Mouse (Mus musculus): Measurements from ENCODE around the gene Ubr3.
"Not testable (repeated sequence)": the region's sequence is repeated elsewhere in the genome, so short reads cannot be mapped to it uniquely, and the experiment has no call there.

Ubr3 gene

GRCm38 (mm10) chr2:69912801-69913200 lies 15.8 kb downstream of the Ubr3 start:
- no peak for DNase-seq

- no peak for DNase-seq
Observed at GRCm38 (mm10) chr2:69917301-69917700, 20.3 kb downstream of the Ubr3 start.

- DNase-seq, result no peak
Observed at GRCm38 (mm10) chr2:69924943-69925342, 27.9 kb downstream of the Ubr3 start.

- no peak for DNase-seq
Observed at GRCm38 (mm10) chr2:69936331-69936730, 39.3 kb downstream of the Ubr3 start.

GRCm38 (mm10) chr2:69939226-69939625 lies 42.2 kb downstream of the Ubr3 start:
- DNase-seq, result no peak

GRCm38 (mm10) chr2:69939649-69940048 lies 42.6 kb downstream of the Ubr3 start:
- no peak for DNase-seq

GRCm38 (mm10) chr2:69941391-69942030 lies 44.5 kb downstream of the Ubr3 start:
- DNase-seq, result no peak

- no peak for DNase-seq
Observed at GRCm38 (mm10) chr2:69952849-69953248, 55.8 kb downstream of the Ubr3 start.

- no peak for DNase-seq
Observed at GRCm38 (mm10) chr2:69955635-69956034, 58.6 kb downstream of the Ubr3 start.

- DNase-seq, result no peak
Observed at GRCm38 (mm10) chr2:69957622-69958021, 60.6 kb downstream of the Ubr3 start.

- DNase-seq, result no peak
Observed at GRCm38 (mm10) chr2:69974896-69975295, 77.8 kb downstream of the Ubr3 start.

GRCm38 (mm10) chr2:69989224-69989623 lies 92.2 kb downstream of the Ubr3 start:
- DNase-seq, result no peak

GRCm38 (mm10) chr2:69990647-69991046 lies 93.6 kb downstream of the Ubr3 start:
- no peak for DNase-seq

GRCm38 (mm10) chr2:69994082-69994736 lies 97.2 kb downstream of the Ubr3 start:
- DNase-seq, result not testable (repeated sequence)

GRCm38 (mm10) chr2:69994779-69995178 lies 97.7 kb downstream of the Ubr3 start:
- DNase-seq, result no peak

GRCm38 (mm10) chr2:69999097-69999770 lies 102.2 kb downstream of the Ubr3 start:
- DNase-seq, result no peak

GRCm38 (mm10) chr2:70000316-70000715 lies 103.3 kb downstream of the Ubr3 start:
- no peak for DNase-seq

- no peak for DNase-seq
Observed at GRCm38 (mm10) chr2:70006492-70006891, 109.4 kb downstream of the Ubr3 start.

GRCm38 (mm10) chr2:70012941-70013340 lies 115.9 kb downstream of the Ubr3 start:
- DNase-seq, result no peak

GRCm38 (mm10) chr2:70018236-70018635 lies 121.2 kb downstream of the Ubr3 start:
- no peak for DNase-seq

GRCm38 (mm10) chr2:70024454-70024853 lies 127.4 kb downstream of the Ubr3 start:
- no peak for DNase-seq

GRCm38 (mm10) chr2:70025711-70026110 lies 128.7 kb downstream of the Ubr3 start:
- DNase-seq, result no peak

GRCm38 (mm10) chr2:70031472-70031871 lies 134.4 kb downstream of the Ubr3 start:
- DNase-seq, result no peak

GRCm38 (mm10) chr2:70034895-70035294 lies 137.8 kb downstream of the Ubr3 start:
- no peak for DNase-seq

All from cerebellum, adult 11-12 months (tissue).